ENCODE assay signal across 19 mouse cellular contexts in the genomic region with DNA sequence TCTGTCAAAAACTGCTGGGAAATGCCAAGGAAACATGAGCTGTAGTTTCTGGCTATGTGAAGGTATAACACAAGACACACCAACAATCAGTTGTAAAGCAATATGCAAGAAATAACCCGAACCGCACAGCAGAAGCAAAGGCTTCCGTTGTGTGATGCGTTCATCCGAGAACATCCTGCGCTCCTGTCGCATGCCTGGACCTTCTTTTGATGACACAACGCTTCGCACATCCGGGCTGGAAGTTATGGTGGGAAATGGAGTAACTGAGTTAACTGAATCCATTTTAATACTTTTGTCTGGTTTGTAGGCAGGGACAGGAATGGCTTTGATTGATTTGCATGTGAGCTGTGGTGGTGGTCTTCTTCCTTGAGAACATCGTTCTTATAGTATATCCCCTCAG.
A peak's percentile ranks its signal among the peaks of the same experiment; 100 is the strongest.
DNase-seq lines count a peak whose midpoint lies in the region; ATAC-seq and TF ChIP-seq lines count a peak whose summit lies in the region.
"Had no signal": no experiment of that assay in that cellular context is flagged by ENCODE, and none has a peak within 500 bp of the region (broad histone marks: within the 10 kb centered on the region; RNA-seq: fewer than 3 reads in every experiment).

No protein-coding gene starts in this region.

- DNase-seq in adrenal gland, adult 2 months: peak; percentile 31
- DNase-seq in adrenal gland, adult 8-10 months: no peak
- no peak for DNase-seq in heart, postnatal 0 days (ENCODE audit: low spot score)
- DNase-seq in heart, adult 8-10 months (ENCODE audit: low spot score): no peak
- no peak for DNase-seq in lung, postnatal 14 days
- DNase-seq in hindbrain, embryonic 14.5 days (ENCODE audit: low spot score): no peak
- DNase-seq: adrenal gland, postnatal 14 days; cerebellum, adult 2 months; heart, postnatal 14 days; kidney, adult 8-10 months; liver; liver, postnatal 0 days; thymus, adult 2 months had no signal

- H3K4me3 ChIP-seq in heart, postnatal 0 days (ENCODE audit: low read depth, low read length): no peak overlapping the region
- H3K4me3 ChIP-seq in lung, embryonic 16.5 days (ENCODE audit: low read length): no peak overlapping the region
- no peak overlapping the region for H3K4me3 ChIP-seq in macrophage (ENCODE audit: inconsistent target)
- no peak overlapping the region for H3K4me3 ChIP-seq in hindbrain, embryonic 14.5 days (replicated peaks; ENCODE audit: low read length)
- H3K4me3 ChIP-seq: embryonic facial prominence, embryonic 12.5 days; forebrain, embryonic 12.5 days; midbrain, embryonic 15.5 days had no signal

- no peak for TF ChIP-seq EP300 in heart, postnatal 0 days (IDR thresholded peaks at IDR 0.05; ENCODE audit: low read depth)

- H3K9me3 ChIP-seq in heart, postnatal 0 days (replicated peaks; ENCODE audit: control insufficient read depth, low read length): no peaks in the 10 kb centered on the region
- no peaks in the 10 kb centered on the region for H3K9me3 ChIP-seq in lung, embryonic 16.5 days (ENCODE audit: control insufficient read depth, low read length)
- no peaks in the 10 kb centered on the region for H3K9me3 ChIP-seq in hindbrain, embryonic 14.5 days (ENCODE audit: control insufficient read depth, low read length)
- H3K9me3 ChIP-seq: embryonic facial prominence, embryonic 12.5 days; forebrain, embryonic 12.5 days; midbrain, embryonic 15.5 days had no signal

- WGBS in heart, postnatal 0 days: 89% methylated on average over 11 of the region's 11 CpGs
- WGBS in lung, embryonic 16.5 days: 81% methylated on average over 11 of the region's 11 CpGs
- WGBS in macrophage (ENCODE audit: missing documents): 100% methylated on average over 9 of the region's 11 CpGs
- WGBS in hindbrain, embryonic 14.5 days: 95% methylated on average over 11 of the region's 11 CpGs

- no peak overlapping the region for H3K9ac ChIP-seq in heart, postnatal 0 days (replicated peaks; ENCODE audit: low read depth, low read length)
- no peak overlapping the region for H3K9ac ChIP-seq in lung, embryonic 16.5 days (ENCODE audit: low read length)
- H3K9ac ChIP-seq in hindbrain, embryonic 14.5 days: no peak overlapping the region
- H3K9ac ChIP-seq: embryonic facial prominence, embryonic 12.5 days; forebrain, embryonic 12.5 days; liver, postnatal 0 days; midbrain, embryonic 15.5 days had no signal

- H3K27me3 ChIP-seq in heart, postnatal 0 days (ENCODE audit: control insufficient read depth, insufficient read depth, low read length): no peaks in the 10 kb centered on the region
- no peaks in the 10 kb centered on the region for H3K27me3 ChIP-seq in lung, embryonic 16.5 days (ENCODE audit: control insufficient read depth, insufficient read depth, low read depth, low read length)
- H3K27me3 ChIP-seq in hindbrain, embryonic 14.5 days (ENCODE audit: control insufficient read depth, insufficient read depth, low read length): no peaks in the 10 kb centered on the region
- H3K27me3 ChIP-seq: embryonic facial prominence, embryonic 12.5 days; midbrain, embryonic 15.5 days had no signal

- peaks cover 20% of the 10 kb centered on the region; the same call in 1 of the 2 replicates for H3K36me3 ChIP-seq in heart, postnatal 0 days (replicated peaks; ENCODE audit: control insufficient read depth, insufficient read depth, low read length)
- no peaks in the 10 kb centered on the region for H3K36me3 ChIP-seq in lung, embryonic 16.5 days (ENCODE audit: control insufficient read depth, insufficient read depth, low read length)
- H3K36me3 ChIP-seq in macrophage (ENCODE audit: inconsistent target): no peaks in the 10 kb centered on the region
- no peaks in the 10 kb centered on the region; the same call in 1 of the 2 replicates for H3K36me3 ChIP-seq in hindbrain, embryonic 14.5 days (replicated peaks; ENCODE audit: control insufficient read depth, insufficient read depth)
- H3K36me3 ChIP-seq: forebrain, embryonic 12.5 days; midbrain, embryonic 15.5 days had no signal

- H3K4me1 ChIP-seq in heart, postnatal 0 days (ENCODE audit: control insufficient read depth, insufficient read depth): peaks cover 75% of the 10 kb centered on the region
- H3K4me1 ChIP-seq in lung, embryonic 16.5 days (replicated peaks; ENCODE audit: control insufficient read depth, insufficient read depth, low read length): peaks cover 69% of the 10 kb centered on the region
- peaks cover 7% of the 10 kb centered on the region for H3K4me1 ChIP-seq in hindbrain, embryonic 14.5 days (replicated peaks; ENCODE audit: control insufficient read depth, insufficient read depth, low read length)

- H3K4me2 ChIP-seq in heart, postnatal 0 days (ENCODE audit: low read depth, low read length): peak overlapping the region; percentile 57; the same call in 1 of the 2 replicates
- 0 out of 2 replicates have a peak overlapping the region, but pooled peaks have one; percentile 2 for H3K4me2 ChIP-seq in lung, embryonic 16.5 days (ENCODE audit: low read depth, low read length)
- H3K4me2 ChIP-seq in hindbrain, embryonic 14.5 days (replicated peaks): no peak overlapping the region
- H3K4me2 ChIP-seq: embryonic facial prominence, embryonic 12.5 days; forebrain, embryonic 12.5 days; midbrain, embryonic 15.5 days had no signal

- no peak overlapping the region for H3K27ac ChIP-seq in heart, postnatal 0 days (ENCODE audit: low read depth)
- no peak overlapping the region for H3K27ac ChIP-seq in lung, embryonic 16.5 days (ENCODE audit: low read length)
- peak overlapping the region; percentile 100 for H3K27ac ChIP-seq in macrophage
- H3K27ac ChIP-seq in hindbrain, embryonic 14.5 days: no peak overlapping the region
- H3K27ac ChIP-seq: embryonic facial prominence, embryonic 12.5 days; forebrain, embryonic 12.5 days; midbrain, embryonic 15.5 days had no signal

- H3K79me2 ChIP-seq in macrophage (ENCODE audit: inconsistent target): peaks cover 100% of the 10 kb centered on the region

- no peak for TF ChIP-seq CTCF in heart, postnatal 0 days (IDR thresholded peaks at IDR 0.05; ENCODE audit: low read depth)

- ATAC-seq in heart, postnatal 0 days (ENCODE audit: insufficient read depth, low read depth): no peak
- ATAC-seq in lung, embryonic 16.5 days (ENCODE audit: low read depth): no peak
- no peak for ATAC-seq in hindbrain, embryonic 14.5 days (ENCODE audit: low FRiP score)
- ATAC-seq: hindbrain, embryonic 16.5 days; liver, postnatal 0 days; midbrain, embryonic 15.5 days had no signal
